Mouse (Mus musculus) embryonic facial prominence, embryonic 12.5 days (tissue): ENCODE results near the gene Gjc3. TPM values are rescaled to one million over a fixed set of nuclear protein-coding genes. Genes with fewer than 3 reads are reported as not detected.
"Not testable (repeated sequence)": the region's sequence is repeated elsewhere in the genome, so short reads cannot be mapped to it uniquely, and the experiment has no call there.

Source experiments
- ATAC-seq: fragments of 200-750 bp; cut with Nextera tagmentation; 2 replicates; pipeline ENCODE4 v1.8.0; 2017; ENCODE audit not compliant: insufficient number of reproducible peaks, insufficient read depth, low FRiP score, low TSS enrichment
- H3K27ac ChIP-seq: fragments of 300-500 bp; sonication (generic); 2 replicates; pipeline ENCODE4 v1.5.1; 2016; ENCODE audit warnings: mild to moderate bottlenecking
- H3K27me3 ChIP-seq: fragments of 300-500 bp; sonication (generic); 2 replicates; pipeline ENCODE4 v1.6.1; 2016; ENCODE audit warnings: mild to moderate bottlenecking, moderate library complexity
- H3K36me3 ChIP-seq: fragments of 300-500 bp; sonication (generic); 2 replicates; pipeline ENCODE4 v1.6.1; 2016; ENCODE audit warnings: mild to moderate bottlenecking
- H3K4me1 ChIP-seq: fragments of 300-500 bp; sonication (generic); 2 replicates; pipeline ENCODE4 v1.6.1; 2016
- H3K4me2 ChIP-seq: fragments of 300-500 bp; sonication (generic); replicated peaks from 2 replicates; pipeline ENCODE4 v1.6.1; 2016; ENCODE audit warnings: mild to moderate bottlenecking, moderate library complexity
- H3K4me3 ChIP-seq: fragments of 300-500 bp; sonication (generic); 2 replicates; pipeline ENCODE4 v1.5.1; 2016; ENCODE audit warnings: mild to moderate bottlenecking
- H3K9ac ChIP-seq: fragments of 300-500 bp; sonication (generic); 2 replicates; pipeline ENCODE4 v1.6.1; 2016; ENCODE audit warnings: mild to moderate bottlenecking, moderate library complexity
- H3K9me3 ChIP-seq: fragments of 300-500 bp; sonication (generic); 2 replicates; pipeline ENCODE4 v1.6.1; 2016; ENCODE audit warnings: mild to moderate bottlenecking, moderate library complexity
- WGBS: fragments of 180-500 bp; shearing (Covaris S2); methylation state at CpG from one replicate; pipeline ENCODE4 v1.1.7; 2016; 5-methylcytosine and 5-hydroxymethylcytosine counted together
- polyA plus RNA-seq: library from polyadenylated mRNA; unstranded; fragments of >200 nt; fragmentation: Nextera tagmentation; extraction: Ambion mirVana; gene quantifications from 2 replicates; pipeline ENCODE4 v1.2.1, GENCODE M21; 2016

Gene Gjc3
- polyA plus RNA-seq, 1 experiment from 2014 or later, result 0.41 TPM

DNA sequence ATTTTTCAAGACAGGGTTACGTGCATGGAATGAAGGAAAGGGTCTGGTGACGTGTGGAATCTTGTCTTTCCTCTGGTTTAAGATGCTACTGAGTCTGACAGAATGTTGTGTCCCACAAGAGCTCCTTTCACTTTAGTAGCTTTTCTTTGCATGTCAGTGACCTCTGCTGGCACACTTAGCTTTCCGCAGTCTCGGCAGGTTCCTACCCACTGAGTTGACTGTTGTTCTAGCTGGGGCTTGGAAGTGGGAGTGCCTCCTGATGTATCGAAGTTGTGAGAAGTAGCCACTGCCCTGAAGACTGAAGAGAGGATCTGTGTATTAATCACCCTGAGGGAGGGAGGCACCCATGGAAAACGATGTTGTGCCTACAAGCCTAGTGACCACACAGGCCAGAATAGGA is 11.7 kb downstream of the Gjc3 start:
- WGBS, result 41% methylated on average over 6 of the region's 6 CpGs
- Histone ChIP-seq H3K4me2 (no peak overlapping the region), H3K4me3 (no peak overlapping the region), H3K27me3 (no peaks in the 10 kb centered on the region), H3K27ac (no peak overlapping the region), H3K36me3 (no peaks in the 10 kb centered on the region), H3K9ac (no peak overlapping the region), H3K4me1 (no peaks in the 10 kb centered on the region), H3K9me3 (no peaks in the 10 kb centered on the region)
- no peak for ATAC-seq

DNA sequence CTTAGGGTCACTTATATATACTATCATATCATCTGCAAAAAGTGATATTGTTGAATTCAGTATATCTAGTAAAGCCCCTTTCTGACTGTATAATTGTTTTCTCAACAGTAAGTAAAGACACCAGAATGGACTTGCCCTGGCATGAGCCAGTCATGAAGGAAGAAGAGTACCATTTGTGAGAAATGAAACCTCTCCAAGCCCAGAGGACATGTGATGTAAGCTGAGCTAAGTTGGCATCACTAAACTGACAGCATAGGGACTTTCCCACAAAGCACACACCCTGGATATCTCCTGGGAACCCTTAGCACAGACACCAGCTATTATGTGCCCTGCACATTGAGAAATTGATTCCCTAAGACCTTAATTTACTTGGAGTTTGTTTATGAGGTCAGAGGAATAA is 15.6 kb downstream of the Gjc3 start:
- H3K4me1 ChIP-seq, result no peaks in the 10 kb centered on the region
- H3K36me3 ChIP-seq, result no peaks in the 10 kb centered on the region
- no peak overlapping the region for H3K4me2 ChIP-seq
- H3K27ac ChIP-seq, result no peak overlapping the region
- H3K4me3 ChIP-seq, result no peak overlapping the region
- no peak overlapping the region for H3K9ac ChIP-seq
- H3K9me3 ChIP-seq, result no peaks in the 10 kb centered on the region
- no peak for ATAC-seq
- no peaks in the 10 kb centered on the region for H3K27me3 ChIP-seq

DNA sequence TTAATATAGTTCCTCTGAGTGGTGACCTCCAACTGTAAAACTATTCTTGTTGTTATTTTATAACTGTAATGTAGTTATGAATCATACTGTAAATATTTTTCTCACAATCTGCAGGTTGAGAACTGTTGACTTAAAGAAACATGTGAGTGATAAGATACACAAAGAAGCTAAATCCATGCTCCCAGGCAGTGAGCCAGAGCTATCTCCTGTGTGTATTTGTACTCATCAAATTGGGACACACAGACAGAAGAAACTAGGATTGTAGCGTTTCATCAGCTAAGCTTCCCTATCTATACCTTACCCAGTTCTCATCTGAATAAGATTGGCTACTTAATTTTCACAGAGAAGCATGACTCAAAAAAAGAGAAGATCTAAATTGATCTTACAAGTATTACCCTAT is 19.8 kb downstream of the Gjc3 start:
- Histone ChIP-seq H3K27me3 (no peaks in the 10 kb centered on the region), H3K4me2 (no peak overlapping the region), H3K9ac (no peak overlapping the region), H3K4me1 (no peaks in the 10 kb centered on the region), H3K4me3 (no peak overlapping the region), H3K9me3 (no peaks in the 10 kb centered on the region), H3K27ac (no peak overlapping the region), H3K36me3 (no peaks in the 10 kb centered on the region)
- 79% methylated on average over 1 of the region's 1 CpGs for WGBS
- ATAC-seq, result no peak

DNA sequence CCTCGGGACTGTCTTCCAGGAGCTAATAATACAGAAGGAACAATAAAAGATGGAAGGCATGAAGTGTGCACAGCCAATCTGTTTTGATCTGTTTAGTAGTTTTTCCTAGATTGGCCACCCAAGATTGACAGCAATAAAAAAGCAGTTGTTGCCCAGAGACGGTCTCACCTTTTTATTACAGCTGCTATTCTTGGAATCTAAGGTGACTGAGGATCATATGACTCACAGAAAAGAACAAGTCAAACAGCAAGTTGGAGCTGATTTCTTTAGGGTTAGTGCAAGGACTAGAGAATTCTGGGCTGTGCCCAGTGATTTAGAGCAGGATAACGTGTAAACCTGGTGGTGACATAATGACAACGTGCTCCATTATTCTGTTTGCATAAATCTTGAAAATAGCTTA is 21.9 kb downstream of the Gjc3 start:
- WGBS, result 82% methylated on average over 4 of the region's 4 CpGs
- Histone ChIP-seq H3K9ac (no peak overlapping the region), H3K4me3 (no peak overlapping the region), H3K4me2 (no peak overlapping the region), H3K36me3 (no peaks in the 10 kb centered on the region), H3K9me3 (no peaks in the 10 kb centered on the region), H3K27me3 (no peaks in the 10 kb centered on the region), H3K4me1 (no peaks in the 10 kb centered on the region), H3K27ac (no peak overlapping the region)
- no peak for ATAC-seq

DNA sequence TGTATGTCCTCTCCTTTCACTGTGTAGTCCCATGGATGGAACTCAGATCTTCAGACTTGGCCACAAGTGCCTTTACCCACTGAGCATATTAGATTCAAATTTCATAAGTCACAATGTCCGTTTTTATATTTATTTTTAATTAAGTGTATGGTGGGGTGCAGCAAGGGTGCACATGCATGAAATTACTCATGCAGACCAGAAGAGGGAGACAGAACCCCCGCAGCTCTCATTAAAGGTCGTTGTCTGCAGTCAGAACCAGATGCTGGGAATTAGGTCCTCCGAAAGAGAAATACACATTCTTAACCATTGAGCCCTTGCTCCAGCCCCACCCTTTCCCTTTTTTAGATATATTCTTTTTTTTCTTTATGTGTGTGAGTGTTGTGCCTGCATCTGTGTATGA is 25.7 kb downstream of the Gjc3 start:
- H3K9me3 ChIP-seq, result no peaks in the 10 kb centered on the region
- WGBS, result 64% methylated on average over 4 of the region's 4 CpGs
- no peaks in the 10 kb centered on the region for H3K27me3 ChIP-seq
- H3K4me1 ChIP-seq, result no peaks in the 10 kb centered on the region
- no peak for ATAC-seq
- no peaks in the 10 kb centered on the region for H3K36me3 ChIP-seq
- H3K27ac ChIP-seq, result no peak overlapping the region
- no peak overlapping the region for H3K9ac ChIP-seq
- H3K4me3 ChIP-seq, result no peak overlapping the region
- H3K4me2 ChIP-seq, result no peak overlapping the region

DNA sequence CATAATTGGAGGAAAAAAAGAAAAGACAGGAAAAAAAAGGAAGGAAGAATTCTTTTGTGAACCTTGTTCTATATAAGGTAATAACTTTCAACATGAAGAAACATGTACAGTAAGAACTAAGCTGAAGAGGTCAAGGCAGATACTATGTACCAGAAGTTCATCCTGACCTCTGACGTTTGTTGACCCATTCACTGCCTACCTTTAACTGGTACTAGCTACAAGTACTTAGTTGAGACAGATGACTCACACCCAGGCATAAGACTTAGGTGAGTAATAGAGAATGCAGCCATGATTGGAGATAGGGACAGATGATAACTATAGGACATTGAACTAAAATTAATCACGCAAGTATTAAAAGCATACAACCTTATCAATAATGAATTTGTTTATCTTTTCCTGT is 26.4 kb downstream of the Gjc3 start:
- WGBS, result 86% methylated on average over 2 of the region's 2 CpGs
- Histone ChIP-seq H3K36me3 (no peaks in the 10 kb centered on the region), H3K4me3 (no peak overlapping the region), H3K4me1 (no peaks in the 10 kb centered on the region), H3K4me2 (no peak overlapping the region), H3K27me3 (no peaks in the 10 kb centered on the region), H3K9me3 (no peaks in the 10 kb centered on the region), H3K9ac (no peak overlapping the region), H3K27ac (no peak overlapping the region)
- no peak for ATAC-seq

DNA sequence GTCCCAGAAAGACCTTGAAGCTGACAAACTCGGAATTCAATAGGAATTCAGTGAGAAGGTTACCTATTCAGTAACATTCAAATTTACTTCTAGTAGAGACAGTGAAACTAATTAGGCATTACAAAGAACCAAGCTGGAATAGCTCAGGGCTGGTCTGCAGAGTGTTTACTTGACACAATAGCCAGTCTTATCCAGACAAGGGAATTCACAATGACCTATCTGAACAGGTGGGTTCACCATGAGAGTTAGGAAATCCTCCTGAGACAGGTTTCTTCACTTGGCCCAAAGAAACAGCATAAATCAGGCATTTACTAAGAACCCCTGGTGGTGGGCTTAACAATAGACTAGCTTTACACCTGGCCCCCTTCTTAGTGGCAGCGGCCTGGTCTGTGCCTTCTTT is 29.0 kb downstream of the Gjc3 start:
- not testable (repeated sequence) for H3K36me3 ChIP-seq, H3K9me3 ChIP-seq, H3K27me3 ChIP-seq, H3K4me3 ChIP-seq, H3K4me1 ChIP-seq, H3K4me2 ChIP-seq, ATAC-seq, H3K27ac ChIP-seq, H3K9ac ChIP-seq
- WGBS, result 68% methylated on average over 2 of the region's 2 CpGs

DNA sequence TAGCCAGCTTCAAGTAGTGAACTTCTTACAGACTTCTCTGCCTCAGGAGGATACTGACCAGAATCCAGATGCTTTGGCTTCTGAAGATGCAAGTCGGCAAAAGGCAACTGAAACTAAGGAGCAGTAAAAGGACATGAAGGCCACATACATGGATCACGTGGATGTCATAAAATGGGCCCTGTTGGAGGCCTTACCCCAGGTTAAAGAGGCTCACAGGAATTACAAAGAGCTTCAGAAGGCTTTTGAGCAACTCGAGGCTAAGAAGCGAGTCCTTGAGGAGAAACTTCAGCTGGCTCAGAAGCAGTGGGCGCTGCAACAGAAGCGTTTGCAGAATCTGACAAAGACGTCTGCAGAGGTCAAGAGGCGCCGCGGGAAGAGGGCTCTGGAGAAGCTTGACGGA is 34.5 kb downstream of the Gjc3 start:
- Histone ChIP-seq H3K4me1 (no peaks in the 10 kb centered on the region), H3K27me3 (no peaks in the 10 kb centered on the region), H3K9me3 (no peaks in the 10 kb centered on the region), H3K36me3 (no peaks in the 10 kb centered on the region), H3K4me2 (no peak overlapping the region), H3K4me3 (no peak overlapping the region), H3K27ac (no peak overlapping the region), H3K9ac (no peak overlapping the region)
- no peak for ATAC-seq
- 86% methylated on average over 11 of the region's 11 CpGs for WGBS

DNA sequence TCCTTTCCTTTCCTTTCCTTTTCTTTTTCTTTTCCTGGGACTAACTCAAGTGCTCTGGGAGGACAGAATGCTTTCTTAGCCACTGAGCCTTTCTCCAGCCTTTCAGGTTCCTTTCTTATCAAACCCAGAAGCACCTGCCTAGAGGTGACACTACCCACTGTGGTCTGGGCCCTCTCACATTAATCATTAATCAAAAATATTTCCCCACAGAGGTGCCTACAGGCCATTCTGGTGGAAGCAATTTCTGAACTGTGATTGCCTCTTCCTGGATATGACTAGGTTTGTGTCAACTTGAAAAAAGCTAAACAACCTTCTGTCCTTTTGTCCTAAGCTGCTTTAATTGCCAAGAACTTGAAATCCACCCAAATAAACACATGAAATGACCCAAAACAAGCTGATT is 40.7 kb downstream of the Gjc3 start:
- Histone ChIP-seq H3K27me3 (no peaks in the 10 kb centered on the region), H3K4me1 (no peaks in the 10 kb centered on the region), H3K4me3 (no peak overlapping the region), H3K9me3 (no peaks in the 10 kb centered on the region), H3K27ac (no peak overlapping the region), H3K9ac (no peak overlapping the region), H3K36me3 (no peaks in the 10 kb centered on the region), H3K4me2 (no peak overlapping the region)
- ATAC-seq, result no peak

DNA sequence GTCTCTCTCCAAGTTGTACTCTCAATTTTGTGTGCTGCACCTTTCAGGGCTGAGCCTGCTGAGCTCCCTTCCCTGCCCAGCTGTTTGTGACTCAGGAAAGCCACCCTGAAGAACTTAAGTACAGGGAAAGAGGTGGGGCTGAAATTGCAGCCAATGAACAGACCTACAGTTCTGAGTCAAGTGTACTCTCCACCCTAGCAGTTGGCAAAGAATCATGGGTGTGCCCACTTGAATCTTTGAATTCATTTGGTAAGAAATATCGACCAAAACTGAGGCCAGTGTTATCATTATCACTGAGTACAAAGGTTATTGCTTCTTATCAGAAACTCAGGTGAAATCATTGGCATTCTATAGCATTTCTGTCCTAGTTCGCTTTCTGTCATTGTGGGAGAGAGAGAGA is 41.4 kb downstream of the Gjc3 start, which contains the start of gene Cyp3a13:
Gene Cyp3a13 (minus strand): TSS at position 88 of the 400 bp plus-strand sequence.
- WGBS, result 59% methylated on average over 2 of the region's 2 CpGs
- no peaks in the 10 kb centered on the region for H3K36me3 ChIP-seq
- H3K9ac ChIP-seq, result no peak within 1 kb of the TSS
- H3K4me3 ChIP-seq, result no peak within 1 kb of the TSS
- no peak for ATAC-seq
- no peak within 1 kb of the TSS for H3K4me2 ChIP-seq
- H3K4me1 ChIP-seq, result no peaks in the 10 kb centered on the region
- no peaks in the 10 kb centered on the region for H3K9me3 ChIP-seq
- H3K27ac ChIP-seq, result no peak within 1 kb of the TSS
- H3K27me3 ChIP-seq, result no peaks in the 10 kb centered on the region

DNA sequence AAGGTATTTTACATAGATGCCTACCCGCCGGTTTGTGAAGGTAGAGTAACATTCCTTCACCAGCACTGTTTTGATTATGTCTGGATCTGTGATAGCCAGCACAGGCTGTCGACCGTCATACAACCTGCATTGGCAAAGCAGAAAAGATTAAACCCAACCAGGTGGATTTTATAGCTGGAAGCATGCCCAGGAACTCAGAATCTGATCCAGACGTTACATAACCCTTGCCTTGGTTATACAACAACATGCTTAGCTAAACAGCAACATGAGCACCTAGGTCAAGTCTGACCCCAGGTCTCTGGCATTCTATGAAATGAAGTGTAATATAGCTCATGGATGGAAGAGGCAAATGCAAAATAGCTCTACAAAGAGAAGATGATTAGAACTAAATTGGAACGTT is 47.3 kb downstream of the Gjc3 start:
- no peak overlapping the region for H3K4me3 ChIP-seq
- no peaks in the 10 kb centered on the region for H3K9me3 ChIP-seq
- H3K4me1 ChIP-seq, result no peaks in the 10 kb centered on the region
- no peaks in the 10 kb centered on the region for H3K27me3 ChIP-seq
- WGBS, result 62% methylated on average over 6 of the region's 6 CpGs
- H3K36me3 ChIP-seq, result no peaks in the 10 kb centered on the region
- no peak overlapping the region for H3K9ac ChIP-seq
- ATAC-seq, result no peak
- no peak overlapping the region for H3K27ac ChIP-seq
- no peak overlapping the region for H3K4me2 ChIP-seq

DNA sequence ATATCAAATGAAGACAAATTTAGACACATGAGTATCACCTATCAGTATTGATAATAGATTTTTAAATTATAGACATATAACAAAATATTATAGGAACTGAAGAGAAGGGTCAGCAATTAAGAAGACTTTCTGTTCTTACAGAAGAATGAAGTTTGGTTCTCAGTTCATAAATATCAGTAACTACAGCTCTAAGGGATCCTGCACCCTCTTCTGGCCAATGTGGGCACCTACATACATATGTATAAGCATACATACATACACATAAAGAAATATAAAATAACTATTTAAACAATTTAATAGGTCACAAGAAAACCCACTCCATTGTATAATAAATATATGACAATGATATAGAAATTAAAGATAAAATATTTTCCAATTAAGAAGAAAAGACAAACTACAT is 48.4 kb downstream of the Gjc3 start:
- Histone ChIP-seq H3K36me3 (no peaks in the 10 kb centered on the region), H3K4me2 (no peak overlapping the region), H3K9me3 (no peaks in the 10 kb centered on the region), H3K27ac (no peak overlapping the region), H3K4me3 (no peak overlapping the region), H3K9ac (no peak overlapping the region), H3K4me1 (no peaks in the 10 kb centered on the region), H3K27me3 (no peaks in the 10 kb centered on the region)
- ATAC-seq, result no peak

DNA sequence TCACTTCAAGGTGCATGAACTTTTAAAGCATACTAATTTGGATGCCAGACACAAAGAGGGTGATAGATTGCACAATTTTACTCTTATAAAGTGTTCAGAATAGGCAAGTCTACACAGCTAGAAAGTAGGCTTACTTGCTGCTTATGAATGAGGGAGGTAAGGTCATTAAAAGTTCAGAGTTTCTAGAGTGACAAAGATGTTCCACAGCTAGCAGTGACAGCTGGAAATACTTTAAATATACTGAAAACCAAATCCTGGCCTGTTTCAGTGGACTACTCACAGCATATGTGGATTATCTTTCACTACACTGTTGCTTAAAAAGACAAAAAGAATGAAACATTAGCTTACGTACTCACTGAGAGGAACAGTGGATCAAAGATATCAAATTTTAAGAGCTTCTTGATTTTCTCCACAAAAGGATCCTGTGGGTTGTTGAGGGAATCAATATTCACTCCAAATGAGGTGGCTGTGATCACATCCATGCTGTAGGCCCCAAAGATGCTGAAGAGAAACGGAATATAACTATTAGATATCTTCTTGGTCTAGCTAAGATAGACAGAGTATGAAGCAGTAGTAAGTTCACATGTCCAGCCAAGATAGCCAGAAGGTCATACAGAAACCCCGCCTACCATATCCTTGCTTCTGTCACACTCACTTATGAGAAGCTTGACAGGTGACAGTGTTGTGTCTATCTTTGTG is 53.2 kb downstream of the Gjc3 start:
- Histone ChIP-seq H3K4me1 (no peaks in the 10 kb centered on the region), H3K9me3 (no peaks in the 10 kb centered on the region), H3K27me3 (no peaks in the 10 kb centered on the region), H3K27ac (no peak overlapping the region), H3K4me3 (no peak overlapping the region), H3K4me2 (no peak overlapping the region), H3K9ac (no peak overlapping the region), H3K36me3 (no peaks in the 10 kb centered on the region)
- no peak for ATAC-seq
- 79% methylated on average over 3 of the region's 3 CpGs for WGBS
